Mouse (Mus musculus) liver, postnatal 0 days (tissue): Measurements from ENCODE around the gene Mettl11b. TPM values are rescaled to one million over a fixed set of nuclear protein-coding genes. Genes with fewer than 3 reads are reported as not detected.
"Not testable (repeated sequence)": the region's sequence is repeated elsewhere in the genome, so short reads cannot be mapped to it uniquely, and the experiment has no call there.

Experiments
- ATAC-seq: fragments of 200-750 bp; cut with Nextera tagmentation; 2 replicates; pipeline ENCODE4 v1.8.0; 2017; ENCODE audit warnings: mild to moderate bottlenecking, moderate library complexity
- DNase-seq: peaks from one replicate; pipeline ENCODE4 v3.0.0-alpha.2; 2016
- H3K27ac ChIP-seq: fragments of 300-500 bp; sonication (generic); 2 replicates; pipeline ENCODE4 v1.5.1; 2014; ENCODE audit warnings: antibody characterized with exemption, moderate library complexity, mild to moderate bottlenecking, low read depth
- H3K27me3 ChIP-seq: fragments of 300-500 bp; sonication (generic); 2 replicates; pipeline ENCODE4 v1.6.1; 2014; ENCODE audit warnings: low read length, control low read depth, mixed read lengths; ENCODE audit not compliant: insufficient read depth
- H3K36me3 ChIP-seq: fragments of 300-500 bp; sonication (generic); replicated peaks from 2 replicates; pipeline ENCODE4 v1.6.1; 2014; ENCODE audit warnings: mild to moderate bottlenecking, control low read depth, low read length, moderate library complexity, mixed read lengths; ENCODE audit not compliant: insufficient read depth
- H3K4me1 ChIP-seq: fragments of 300-500 bp; sonication (generic); 2 replicates; pipeline ENCODE4 v1.6.1; 2014; ENCODE audit warnings: antibody characterized with exemption, mild to moderate bottlenecking, control low read depth; ENCODE audit not compliant: insufficient read depth
- H3K4me2 ChIP-seq: fragments of 300-500 bp; sonication (generic); 2 replicates; pipeline ENCODE4 v1.6.1; 2014; ENCODE audit warnings: low read depth, mild to moderate bottlenecking, low read length, moderate library complexity, mixed read lengths
- H3K4me3 ChIP-seq: fragments of 300-500 bp; sonication (generic); 2 replicates; pipeline ENCODE4 v1.5.1; 2014; ENCODE audit warnings: low read depth, low read length
- H3K9ac ChIP-seq: fragments of 300-500 bp; sonication (generic); replicated peaks from 2 replicates; pipeline ENCODE4 v1.6.1; 2014; ENCODE audit warnings: mild to moderate bottlenecking, moderate library complexity
- H3K9me3 ChIP-seq: fragments of 300-500 bp; sonication (generic); 2 replicates; pipeline ENCODE4 v1.6.1; 2016; ENCODE audit warnings: mild to moderate bottlenecking, control low read depth, low read length, mixed read lengths
- CTCF ChIP-seq: sonication (generic); IDR thresholded peaks from 2 replicates; pipeline ENCODE4 v1.5.1; 2016; ENCODE audit warnings: antibody characterized with exemption, low read depth
- EP300 ChIP-seq: IDR thresholded peaks from 2 replicates; pipeline ENCODE4 v1.6.1; 2016; ENCODE audit warnings: antibody characterized with exemption, low read depth, mild to moderate bottlenecking
- WGBS: fragments of 180-500 bp; shearing (Covaris S2); extraction: QIAGEN DNeasy Blood & Tissue Kit; methylation state at CpG from one replicate; pipeline ENCODE4 v1.1.7; 2014; ENCODE audit not compliant: insufficient replicate concordance; 5-methylcytosine and 5-hydroxymethylcytosine counted together
- polyA plus RNA-seq: library from polyadenylated mRNA; unstranded; fragments of >200 nt; fragmentation: Nextera tagmentation; extraction: Ambion mirVana; gene quantifications from 2 replicates; pipeline ENCODE4 v1.2.1, GENCODE M21; 2015

Mettl11b gene
- polyA plus RNA-seq: 0.06 TPM in 1 of 2 replicates, not detected in the other

DNA sequence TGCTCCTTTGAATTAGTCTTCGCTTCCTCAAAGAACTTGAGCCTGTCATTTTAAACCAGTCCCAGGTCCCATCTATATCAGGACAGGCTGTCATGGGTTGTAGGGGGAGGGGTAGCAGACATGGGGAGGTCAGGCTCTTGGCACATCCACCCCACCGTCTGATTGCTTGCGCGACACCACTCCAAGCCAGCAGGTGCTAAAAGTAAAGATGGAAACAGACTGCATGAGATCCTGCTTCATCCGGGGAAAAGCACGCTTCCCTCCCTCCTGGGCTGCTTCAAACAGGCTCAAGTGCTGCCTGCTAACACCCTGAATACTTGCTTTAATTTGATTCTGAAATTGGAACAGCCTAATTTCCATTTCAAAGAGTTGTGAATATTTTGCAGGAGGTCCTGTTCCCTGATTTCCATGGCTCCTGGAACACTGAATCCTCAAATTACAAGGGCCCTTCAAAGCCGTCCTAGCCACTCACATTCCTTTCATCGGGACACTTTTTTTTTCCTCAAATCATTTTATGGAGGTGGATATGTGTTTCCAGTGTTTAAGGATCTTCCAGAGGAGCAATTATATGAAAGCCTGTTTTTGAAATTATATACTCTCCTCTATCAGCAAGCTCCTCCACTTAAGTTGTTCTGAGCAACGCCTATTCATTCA lies at the start of gene Mettl11b:
TSS of gene Mettl11b (minus strand) at position 127 of the 654 bp plus-strand sequence.
- TF ChIP-seq CTCF (no peak), EP300 (no peak)
- ATAC-seq: no peak
- H3K27ac ChIP-seq: no peak within 1 kb of the TSS
- no peaks in the 10 kb centered on the region for H3K9me3 ChIP-seq
- H3K4me2 ChIP-seq: no peak within 1 kb of the TSS
- H3K4me3 ChIP-seq: no peak within 1 kb of the TSS
- no peaks in the 10 kb centered on the region for H3K27me3 ChIP-seq
- 66% methylated on average over 9 of the region's 9 CpGs for WGBS
- no peak within 1 kb of the TSS for H3K9ac ChIP-seq
- no peak for DNase-seq
- no peaks in the 10 kb centered on the region for H3K36me3 ChIP-seq
- no peaks in the 10 kb centered on the region for H3K4me1 ChIP-seq

DNA sequence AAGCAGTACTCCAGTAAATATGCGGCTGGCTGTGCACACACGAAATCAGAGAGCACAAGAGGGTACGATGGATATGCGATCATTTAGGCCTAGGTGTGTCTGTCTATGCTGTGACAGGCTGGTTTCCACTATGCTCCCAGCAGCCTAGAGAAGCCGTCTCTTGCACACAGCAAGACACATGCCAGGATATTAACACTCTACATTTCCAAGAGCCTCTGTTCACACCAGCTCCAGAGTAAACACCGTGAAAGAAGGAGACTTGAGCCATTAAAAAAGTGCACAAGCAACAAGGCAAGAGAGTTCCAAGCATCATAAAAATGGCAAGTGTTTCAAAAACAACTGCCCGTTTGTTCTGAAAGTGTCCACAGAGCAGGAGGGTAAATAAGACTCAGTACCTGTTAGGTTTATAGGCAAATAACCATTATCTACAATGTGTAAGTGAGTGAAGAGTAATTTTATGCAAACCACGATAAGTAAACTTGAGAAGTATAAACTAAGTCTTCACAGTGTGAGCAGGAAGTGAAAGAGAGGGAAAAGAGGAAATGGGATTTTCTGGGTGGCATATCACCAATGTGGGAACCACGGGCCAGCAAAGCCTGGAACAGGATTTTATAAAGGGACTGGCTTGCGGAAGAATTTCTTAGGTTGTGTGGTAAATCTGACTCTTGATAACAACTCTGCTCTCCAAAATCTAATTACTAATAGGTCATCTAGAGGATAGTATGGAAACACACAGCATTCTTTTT lies 32.6 kb upstream of the Mettl11b start:
- TF ChIP-seq EP300: no peak
- TF ChIP-seq CTCF: no peak
- no peaks in the 10 kb centered on the region; the same call in 1 of the 2 replicates for H3K27me3 ChIP-seq
- ATAC-seq: no peak

DNA sequence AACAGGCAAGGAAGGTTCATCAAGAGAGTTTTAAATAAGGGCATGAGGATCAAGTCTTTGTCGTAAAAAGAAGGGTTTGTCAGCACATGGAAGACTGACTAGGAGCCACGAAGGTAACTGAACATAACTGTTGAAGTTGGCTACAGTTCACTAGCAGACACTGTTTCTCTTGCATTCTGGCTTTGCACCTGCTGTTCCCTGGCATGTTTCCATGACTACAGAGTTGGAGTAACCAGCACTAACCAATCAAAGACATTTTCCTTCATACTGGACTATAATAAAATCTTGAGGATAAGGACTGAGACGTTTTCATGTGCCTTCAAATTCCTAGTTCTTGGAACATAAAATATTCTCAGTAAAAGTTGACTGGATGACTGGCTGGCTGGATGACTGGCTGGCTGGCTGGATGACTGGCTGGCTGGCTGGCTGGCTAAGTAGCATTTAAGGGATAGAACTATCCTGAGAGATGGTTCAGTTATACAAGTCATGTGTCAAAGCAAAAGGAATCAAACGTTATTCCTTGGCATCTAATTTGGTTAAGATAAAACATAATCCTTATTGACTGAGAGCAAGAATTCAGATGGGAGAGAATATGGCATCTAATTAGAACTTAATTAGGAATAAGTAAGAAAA lies 26.4 kb upstream of the Mettl11b start:
- Histone ChIP-seq H3K27ac (no peak overlapping the region), H3K9ac (no peak overlapping the region), H3K4me2 (no peak overlapping the region), H3K4me3 (no peak overlapping the region), H3K4me1 (no peaks in the 10 kb centered on the region), H3K27me3 (no peaks in the 10 kb centered on the region), H3K9me3 (no peaks in the 10 kb centered on the region), H3K36me3 (no peaks in the 10 kb centered on the region)
- WGBS: 59% methylated on average over 4 of the region's 4 CpGs
- no peak for DNase-seq
- TF ChIP-seq CTCF (no peak), EP300 (no peak)
- no peak for ATAC-seq

More for the DNA sequence above, 32.6 kb upstream of the Mettl11b start:
- Histone ChIP-seq H3K4me2 (no peak overlapping the region), H3K4me1 (no peaks in the 10 kb centered on the region), H3K4me3 (no peak overlapping the region), H3K27ac (no peak overlapping the region), H3K36me3 (no peaks in the 10 kb centered on the region), H3K9ac (no peak overlapping the region), H3K9me3 (no peaks in the 10 kb centered on the region)
- 68% methylated on average over 10 of the region's 10 CpGs for whole genome bisulfite sequencing
- no peak for DNase-seq

DNA sequence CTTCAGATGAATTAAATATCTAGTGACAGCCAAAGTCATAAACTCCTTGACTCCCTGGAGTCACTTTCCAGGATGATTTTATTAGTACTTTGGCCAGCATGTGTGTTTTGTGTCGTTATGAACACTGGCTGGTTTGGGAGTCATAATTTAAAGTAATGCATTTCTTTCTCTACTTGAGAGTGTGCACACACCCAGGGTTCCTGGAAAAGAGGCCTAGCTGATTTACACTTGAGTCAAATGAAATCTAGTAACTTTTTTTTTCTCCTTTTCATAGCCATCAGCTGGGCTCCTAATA lies 12.2 kb upstream of the Mettl11b start:
- H3K27me3 ChIP-seq: no peaks in the 10 kb centered on the region
- no peak for DNase-seq

DNA sequence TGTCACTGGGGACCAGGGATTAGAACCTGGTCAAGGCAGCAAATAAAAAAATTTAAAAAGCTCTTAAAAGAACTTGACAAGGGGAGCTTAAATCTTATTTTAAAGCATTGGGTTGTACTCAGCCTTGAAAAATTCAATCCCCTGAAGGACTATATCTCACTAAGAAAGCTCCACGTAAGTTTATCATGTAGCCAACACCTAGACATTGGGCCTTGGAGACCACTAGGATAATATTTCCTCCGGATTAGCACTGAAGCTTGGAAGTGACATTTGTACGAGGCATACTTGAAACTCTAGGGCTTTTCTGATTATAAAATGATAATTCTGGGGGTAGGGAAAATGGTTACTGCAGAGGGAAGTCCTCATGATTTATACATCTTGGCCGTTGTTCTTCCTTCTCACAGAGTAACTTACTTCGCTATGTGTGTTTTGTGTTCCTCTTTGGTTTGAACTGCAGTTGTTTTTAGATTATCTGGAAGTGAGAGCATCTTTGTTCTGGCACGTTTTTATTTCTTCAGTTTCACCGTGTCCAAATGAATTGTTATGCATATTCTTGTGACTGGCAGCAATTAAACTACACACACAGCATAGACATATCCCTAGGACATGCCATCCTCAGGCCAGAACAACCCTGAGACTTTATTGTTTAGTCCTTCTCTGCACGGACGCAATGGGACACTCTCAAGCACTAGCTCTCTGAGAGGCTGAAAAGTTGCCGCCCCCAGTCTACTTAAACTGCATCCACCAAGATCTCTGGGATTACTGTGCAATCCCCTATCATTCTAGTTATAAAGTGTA lies 11.6 kb upstream of the Mettl11b start:
- no peak for ATAC-seq
- WGBS: 74% methylated on average over 10 of the region's 10 CpGs
- no peak for DNase-seq

More for the DNA sequence above, 12.2 kb upstream of the Mettl11b start:
- H3K9me3 ChIP-seq: no peaks in the 10 kb centered on the region
- WGBS: 66% methylated on average over 1 of the region's 1 CpGs
- no peak overlapping the region for H3K4me3 ChIP-seq
- H3K9ac ChIP-seq: no peak overlapping the region
- TF ChIP-seq EP300: no peak
- no peak for TF ChIP-seq CTCF
- no peak for ATAC-seq
- H3K36me3 ChIP-seq: no peaks in the 10 kb centered on the region
- no peaks in the 10 kb centered on the region for H3K4me1 ChIP-seq
- no peak overlapping the region for H3K4me2 ChIP-seq
- no peak overlapping the region for H3K27ac ChIP-seq

DNA sequence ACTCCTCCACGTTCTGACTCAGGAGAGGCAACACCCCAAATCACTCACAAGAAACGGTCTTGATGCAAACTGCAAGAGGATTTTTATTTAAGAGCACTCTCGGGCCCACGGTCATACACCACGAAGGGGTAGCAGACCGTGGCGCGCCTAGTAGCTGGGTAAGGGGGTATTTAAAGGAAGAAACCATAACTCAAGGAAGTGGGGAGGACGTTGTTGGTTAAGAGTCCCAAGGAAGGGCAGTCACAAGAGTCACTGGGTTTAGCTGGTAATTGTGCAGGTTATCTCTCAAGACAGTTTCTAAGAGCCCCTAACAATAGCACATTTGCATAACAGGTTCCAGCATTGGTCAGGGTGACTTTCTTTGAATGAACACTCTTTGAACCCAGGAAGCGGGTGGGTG lies 6.1 kb upstream of the Mettl11b start:
- H3K36me3 ChIP-seq, ATAC-seq, DNase-seq, H3K27me3 ChIP-seq, H3K4me1 ChIP-seq, H3K4me3 ChIP-seq, H3K4me2 ChIP-seq, H3K27ac ChIP-seq, H3K9me3 ChIP-seq, H3K9ac ChIP-seq: not testable (repeated sequence)
- WGBS: 81% methylated on average over 10 of the region's 10 CpGs

More for the DNA sequence above, 11.6 kb upstream of the Mettl11b start:
- Histone ChIP-seq H3K27ac (no peak overlapping the region), H3K36me3 (no peaks in the 10 kb centered on the region), H3K4me3 (no peak overlapping the region), H3K9ac (no peak overlapping the region), H3K4me1 (no peaks in the 10 kb centered on the region), H3K4me2 (no peak overlapping the region), H3K9me3 (no peaks in the 10 kb centered on the region), H3K27me3 (no peaks in the 10 kb centered on the region)
- TF ChIP-seq EP300 (no peak), CTCF (no peak)
